Mouse (Mus musculus) myocyte (in vitro differentiated cells): ENCODE results near the gene Afdn. TPM values are rescaled to one million over a fixed set of nuclear protein-coding genes. Genes with fewer than 3 reads are reported as not detected.
"Not testable (repeated sequence)": the region's sequence is repeated elsewhere in the genome, so short reads cannot be mapped to it uniquely, and the experiment has no call there.

Experiments
- H3K27me3 ChIP-seq: one replicate; pipeline ENCODE4 v1.6.1; 2011; ENCODE audit not compliant: control insufficient read depth, insufficient read depth, insufficient read length
- H3K36me3 ChIP-seq: one replicate; pipeline ENCODE4 v1.6.1; 2011; ENCODE audit not compliant: control insufficient read depth, insufficient read depth
- H3K4me2 ChIP-seq: one replicate; pipeline ENCODE4 v1.6.1; 2011; ENCODE audit warnings: low read depth, control low read depth
- H3K4me3 ChIP-seq: one replicate; pipeline ENCODE4 v1.5.1; 2011; ENCODE audit warnings: mild to moderate bottlenecking, control low read depth, moderate library complexity
- H3K79me2 ChIP-seq: one replicate; pipeline ENCODE4 v1.6.1; 2011; ENCODE audit not compliant: control insufficient read depth, insufficient read depth
- H3ac ChIP-seq: one replicate; pipeline ENCODE4 v1.6.1; 2011; ENCODE audit not compliant: control insufficient read depth, insufficient read length
- CEBPB ChIP-seq: IDR thresholded peaks from 2 replicates; pipeline ENCODE4 v1.6.1; 2011; ENCODE audit warnings: mild to moderate bottlenecking, moderate library complexity; ENCODE audit not compliant: poor library complexity, insufficient read depth, severe bottlenecking
- E2F4 ChIP-seq: IDR thresholded peaks from one replicate; pipeline ENCODE4 v1.6.1; 2011; ENCODE audit warnings: mild to moderate bottlenecking, control low read depth, moderate library complexity; ENCODE audit not compliant: insufficient read depth
- MAX ChIP-seq: IDR thresholded peaks from one replicate; pipeline ENCODE4 v1.6.1; 2011; ENCODE audit warnings: low read depth, mild to moderate bottlenecking, control low read depth
- MYOD1 ChIP-seq, 3 experiments: IDR thresholded peaks; one replicate each; pipeline ENCODE4 v1.6.1; 2011; ENCODE audit warnings: control low read depth in 2 of 3, low read depth in 2 of 3, mild to moderate bottlenecking in 2 of 3, moderate library complexity in 1 of 3; ENCODE audit not compliant: insufficient read length in 2 of 3, control insufficient read depth in 1 of 3
- MYOG ChIP-seq, 3 experiments: IDR thresholded peaks; one replicate each; pipeline ENCODE4 v1.6.1; 2011; ENCODE audit warnings: control low read depth in 2 of 3, low read depth in 2 of 3, mild to moderate bottlenecking in 2 of 3; ENCODE audit not compliant: insufficient read length in 2 of 3, control insufficient read depth in 1 of 3, insufficient read depth in 1 of 3
- POLR2A ChIP-seq: IDR thresholded peaks from one replicate; pipeline ENCODE4 v1.6.1; 2011; ENCODE audit warnings: low read depth, mild to moderate bottlenecking, control low read depth, moderate library complexity; ENCODE audit not compliant: insufficient read length
- POLR2AphosphoS2 ChIP-seq: IDR thresholded peaks from one replicate; pipeline ENCODE4 v1.6.1; 2011; ENCODE audit warnings: low read depth, control low read depth; ENCODE audit not compliant: insufficient read length
- REST ChIP-seq: IDR thresholded peaks from one replicate; pipeline ENCODE4 v1.6.1; 2011; ENCODE audit warnings: mild to moderate bottlenecking, control low read depth, moderate library complexity; ENCODE audit not compliant: insufficient read depth, insufficient read length
- SRF ChIP-seq: IDR thresholded peaks from one replicate; pipeline ENCODE4 v1.6.1; 2011; ENCODE audit warnings: low read depth; ENCODE audit not compliant: control insufficient read depth, insufficient read length
- TCF12 ChIP-seq: IDR thresholded peaks from one replicate; pipeline ENCODE4 v1.6.1; 2011; ENCODE audit warnings: mild to moderate bottlenecking, control low read depth; ENCODE audit not compliant: poor library complexity, insufficient read depth, severe bottlenecking
- TCF3 ChIP-seq: IDR thresholded peaks from one replicate; pipeline ENCODE4 v1.6.1; 2011; ENCODE audit warnings: low read depth, control low read depth; ENCODE audit not compliant: insufficient read length
- USF1 ChIP-seq: IDR thresholded peaks from one replicate; pipeline ENCODE4 v1.6.1; 2011; ENCODE audit warnings: low read depth, mild to moderate bottlenecking, control low read depth, moderate library complexity
- polyA plus RNA-seq: library from polyadenylated mRNA; unstranded; fragments of >200 nt; fragmentation: generic; extraction: Trizol; gene quantifications from one replicate; pipeline ENCODE4 v1.2.1, GENCODE M21; 2012; ENCODE audit warnings: missing spikeins

The Afdn gene
- polyA plus RNA-seq, 1 experiment, result 22.1 TPM

- Histone ChIP-seq H3ac (no peak overlapping the region), H3K79me2 (peaks cover 70% of the 10 kb centered on the region), H3K36me3 (no peaks in the 10 kb centered on the region), H3K27me3 (no peaks in the 10 kb centered on the region), H3K4me3 (no peak overlapping the region), H3K4me2 (no peak overlapping the region)
- TF ChIP-seq TCF3 (no peak), POLR2AphosphoS2 (no peak), MYOG (IDR thresholded peaks at IDR 0.05; ENCODE audit: control insufficient read depth in 1 of 3, insufficient read depth in 1 of 3, insufficient read length in 2 of 3, low read depth in 2 of 3) (no peak), REST (no peak), MYOD1 (IDR thresholded peaks at IDR 0.05; ENCODE audit: control insufficient read depth in 1 of 3, insufficient read length in 2 of 3, low read depth in 2 of 3) (no peak), POLR2A (no peak), TCF12 (no peak), USF1 (peak; percentile 61)
Observed at GRCm38 (mm10) chr17:13763819-13764218, 3.5 kb downstream of the Afdn start.

GRCm38 (mm10) chr17:13764911-13765310 is 4.6 kb downstream of the Afdn start:
- not testable (repeated sequence) for H3K4me2 ChIP-seq, H3K36me3 ChIP-seq, H3ac ChIP-seq, H3K27me3 ChIP-seq, H3K4me3 ChIP-seq
- H3K79me2 ChIP-seq, result peaks cover 81% of the 10 kb centered on the region

- no peak overlapping the region for H3ac ChIP-seq
Observed at GRCm38 (mm10) chr17:13768531-13768930, 8.2 kb downstream of the Afdn start.

GRCm38 (mm10) chr17:13769256-13769655 is 8.9 kb downstream of the Afdn start:
- peaks cover 65% of the 10 kb centered on the region for H3K79me2 ChIP-seq
- TF ChIP-seq REST (no peak), POLR2A (no peak), POLR2AphosphoS2 (no peak), TCF12 (no peak), SRF (no peak), USF1 (no peak), MYOG (IDR thresholded peaks at IDR 0.05; ENCODE audit: control insufficient read depth in 1 of 3, insufficient read depth in 1 of 3, insufficient read length in 2 of 3, low read depth in 2 of 3) (no peak), MAX (no peak), CEBPB (no peak), E2F4 (no peak), MYOD1 (IDR thresholded peaks at IDR 0.05; ENCODE audit: control insufficient read depth in 1 of 3, insufficient read length in 2 of 3, low read depth in 2 of 3) (no peak), TCF3 (no peak)
- no peaks in the 10 kb centered on the region for H3K27me3 ChIP-seq
- no peak overlapping the region for H3ac ChIP-seq
- H3K36me3 ChIP-seq, result no peaks in the 10 kb centered on the region
- no peak overlapping the region for H3K4me3 ChIP-seq
- no peak overlapping the region for H3K4me2 ChIP-seq

More at GRCm38 (mm10) chr17:13768531-13768930, 8.2 kb downstream of the Afdn start:
- Histone ChIP-seq H3K27me3 (no peaks in the 10 kb centered on the region), H3K4me3 (no peak overlapping the region), H3K79me2 (peaks cover 72% of the 10 kb centered on the region), H3K4me2 (no peak overlapping the region), H3K36me3 (no peaks in the 10 kb centered on the region)
- TF ChIP-seq POLR2A (no peak), MYOG (IDR thresholded peaks at IDR 0.05; ENCODE audit: control insufficient read depth in 1 of 3, insufficient read depth in 1 of 3, insufficient read length in 2 of 3, low read depth in 2 of 3) (no peak), TCF12 (no peak), SRF (no peak), TCF3 (no peak)

GRCm38 (mm10) chr17:13777676-13778075 is 17.3 kb downstream of the Afdn start:
- Histone ChIP-seq H3K27me3 (no peaks in the 10 kb centered on the region), H3K36me3 (no peaks in the 10 kb centered on the region), H3K4me3 (no peak overlapping the region), H3K79me2 (peaks cover 45% of the 10 kb centered on the region), H3K4me2 (no peak overlapping the region), H3ac (no peak overlapping the region)
- TF ChIP-seq TCF12 (no peak), POLR2AphosphoS2 (no peak), REST (no peak), E2F4 (no peak), MAX (no peak), MYOD1 (IDR thresholded peaks at IDR 0.05; ENCODE audit: control insufficient read depth in 1 of 3, insufficient read length in 2 of 3, low read depth in 2 of 3) (no peak), USF1 (no peak), POLR2A (no peak), CEBPB (no peak), SRF (no peak)
